Mouse (Mus musculus) embryonic facial prominence, embryonic 10.5 days (tissue): Measurements from ENCODE around the gene Siva1. TPM values are rescaled to one million over a fixed set of nuclear protein-coding genes. Genes with fewer than 3 reads are reported as not detected.
A peak's percentile ranks its signal among the peaks of the same experiment; 100 is the strongest.

Experiments
- DNase-seq: peaks from one replicate; pipeline ENCODE4 v3.0.0-alpha.2; 2017; ENCODE audit warnings: low spot score
- H3K27ac ChIP-seq: fragments of 300-500 bp; sonication (generic); replicated peaks from 2 replicates; pipeline ENCODE4 v1.5.1; 2016; ENCODE audit warnings: mild to moderate bottlenecking
- H3K27me3 ChIP-seq: fragments of 300-500 bp; sonication (generic); replicated peaks from 2 replicates; pipeline ENCODE4 v1.6.1; 2016; ENCODE audit warnings: low read depth, mild to moderate bottlenecking; ENCODE audit not compliant: poor library complexity, severe bottlenecking
- H3K36me3 ChIP-seq: fragments of 300-500 bp; sonication (generic); replicated peaks from 2 replicates; pipeline ENCODE4 v1.6.1; 2016; ENCODE audit warnings: mild to moderate bottlenecking, moderate library complexity
- H3K4me1 ChIP-seq: fragments of 300-500 bp; sonication (generic); 2 replicates; pipeline ENCODE4 v1.6.1; 2016
- H3K4me3 ChIP-seq: fragments of 300-500 bp; sonication (generic); 2 replicates; pipeline ENCODE4 v1.5.1; 2016; ENCODE audit warnings: mild to moderate bottlenecking, moderate library complexity
- H3K9me3 ChIP-seq: fragments of 300-500 bp; sonication (generic); 2 replicates; pipeline ENCODE4 v1.6.1; 2016; ENCODE audit warnings: mild to moderate bottlenecking
- WGBS: fragments of 180-500 bp; shearing (Covaris S2); methylation state at CpG from one replicate; pipeline ENCODE4 v1.1.7; 2016; 5-methylcytosine and 5-hydroxymethylcytosine counted together
- polyA plus RNA-seq: library from polyadenylated mRNA; unstranded; fragments of >200 nt; fragmentation: Nextera tagmentation; extraction: Ambion mirVana; gene quantifications from 2 replicates; pipeline ENCODE4 v1.2.1, GENCODE M21; 2016

Gene Siva1
- polyA plus RNA-seq, 1 experiment from 2014 or later = 332 TPM

DNA sequence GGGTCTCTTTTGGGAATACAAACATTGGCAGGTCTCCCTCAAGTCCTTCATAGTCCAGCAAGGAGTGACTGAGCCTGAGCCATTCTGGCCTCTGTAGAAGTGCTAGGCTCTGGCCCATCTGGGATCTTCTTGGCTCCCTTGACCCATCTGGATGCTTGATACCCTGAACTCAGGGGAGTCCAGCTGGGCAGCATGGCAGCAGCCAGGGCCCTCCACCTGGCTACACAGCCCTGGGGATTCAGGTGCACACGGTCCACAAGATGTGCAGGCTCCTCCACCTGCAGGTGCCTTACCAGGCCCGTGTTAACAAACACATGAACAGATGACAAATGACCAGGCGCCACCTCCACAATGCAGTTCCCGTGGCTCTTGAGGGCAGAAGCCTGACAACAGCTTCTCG is 20.2 kb downstream of the Siva1 start:
- no peaks in the 10 kb centered on the region for H3K9me3 ChIP-seq
- H3K4me1 ChIP-seq = peaks cover 73% of the 10 kb centered on the region
- H3K4me3 ChIP-seq = no peak overlapping the region
- 82% methylated on average over 5 of the region's 5 CpGs for WGBS
- H3K27me3 ChIP-seq = no peaks in the 10 kb centered on the region
- H3K36me3 ChIP-seq = peaks cover 100% of the 10 kb centered on the region
- peak overlapping the region; percentile 52; the same call in 1 of the 2 replicates for H3K27ac ChIP-seq
- no peak for DNase-seq

DNA sequence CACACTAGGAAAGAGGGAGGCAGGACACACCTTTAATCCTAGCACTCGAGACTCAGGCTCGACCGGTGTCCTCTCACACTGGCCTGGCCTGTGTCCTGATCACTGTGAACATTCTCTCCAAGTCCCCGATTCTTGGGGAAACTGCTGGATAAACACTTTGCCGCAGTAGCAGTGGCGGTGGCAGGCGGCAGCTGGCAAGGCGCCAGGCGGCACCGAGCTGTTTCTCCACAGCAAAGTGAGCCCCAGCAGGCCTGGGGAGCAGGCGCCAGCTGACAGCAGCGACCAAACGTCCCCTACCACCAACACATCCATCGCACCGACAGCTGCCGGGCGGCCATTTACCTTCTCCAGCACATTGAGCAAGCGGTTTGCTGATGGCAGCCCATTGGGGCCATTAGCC is 21.0 kb downstream of the Siva1 start:
- 88% methylated on average over 18 of the region's 18 CpGs for WGBS
- H3K4me1 ChIP-seq = peaks cover 78% of the 10 kb centered on the region
- no peak for DNase-seq
- H3K4me3 ChIP-seq = no peak overlapping the region
- peaks cover 100% of the 10 kb centered on the region for H3K36me3 ChIP-seq
- peak overlapping the region; percentile 52; the same call in 1 of the 2 replicates for H3K27ac ChIP-seq
- no peaks in the 10 kb centered on the region for H3K27me3 ChIP-seq
- H3K9me3 ChIP-seq = no peaks in the 10 kb centered on the region

DNA sequence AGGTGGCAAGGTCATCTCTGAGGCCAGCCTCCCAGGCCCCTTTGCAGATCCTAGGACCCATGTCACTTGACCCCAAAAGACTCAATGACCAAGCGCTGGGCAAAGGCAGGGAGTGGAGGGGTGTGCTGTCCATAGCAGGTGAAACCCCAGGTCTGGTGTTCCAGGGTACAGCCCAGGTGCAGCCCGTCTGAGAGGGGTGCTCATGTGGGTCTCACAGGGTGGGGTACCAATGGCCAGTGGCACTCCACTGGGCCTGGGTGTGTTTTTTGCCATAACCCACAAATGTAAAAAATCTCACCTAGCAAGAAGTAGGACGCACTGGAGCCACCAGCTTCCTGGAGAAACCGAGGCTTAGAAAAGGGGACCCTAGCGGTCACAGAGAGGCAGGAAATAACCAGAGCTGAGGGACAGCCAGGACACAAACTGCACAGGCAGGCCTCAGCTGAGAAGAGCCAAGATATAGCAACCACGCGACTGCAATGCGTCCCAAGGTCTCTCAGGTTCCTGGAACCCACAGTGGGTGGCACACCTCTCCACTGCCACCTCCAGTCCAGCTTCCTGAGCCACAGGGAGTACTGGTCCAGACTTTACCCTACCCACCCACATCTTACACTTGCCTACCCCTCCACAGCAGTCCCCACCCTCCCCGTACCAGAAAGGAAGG is 21.5 kb downstream of the Siva1 start:
- Histone ChIP-seq H3K9me3 (no peaks in the 10 kb centered on the region), H3K27ac (0 out of 2 replicates have a peak overlapping the region, but pooled peaks have one; percentile 52), H3K4me3 (no peak overlapping the region), H3K27me3 (no peaks in the 10 kb centered on the region), H3K36me3 (peaks cover 100% of the 10 kb centered on the region), H3K4me1 (peaks cover 78% of the 10 kb centered on the region)
- 91% methylated on average over 9 of the region's 9 CpGs for WGBS
- no peak for DNase-seq

DNA sequence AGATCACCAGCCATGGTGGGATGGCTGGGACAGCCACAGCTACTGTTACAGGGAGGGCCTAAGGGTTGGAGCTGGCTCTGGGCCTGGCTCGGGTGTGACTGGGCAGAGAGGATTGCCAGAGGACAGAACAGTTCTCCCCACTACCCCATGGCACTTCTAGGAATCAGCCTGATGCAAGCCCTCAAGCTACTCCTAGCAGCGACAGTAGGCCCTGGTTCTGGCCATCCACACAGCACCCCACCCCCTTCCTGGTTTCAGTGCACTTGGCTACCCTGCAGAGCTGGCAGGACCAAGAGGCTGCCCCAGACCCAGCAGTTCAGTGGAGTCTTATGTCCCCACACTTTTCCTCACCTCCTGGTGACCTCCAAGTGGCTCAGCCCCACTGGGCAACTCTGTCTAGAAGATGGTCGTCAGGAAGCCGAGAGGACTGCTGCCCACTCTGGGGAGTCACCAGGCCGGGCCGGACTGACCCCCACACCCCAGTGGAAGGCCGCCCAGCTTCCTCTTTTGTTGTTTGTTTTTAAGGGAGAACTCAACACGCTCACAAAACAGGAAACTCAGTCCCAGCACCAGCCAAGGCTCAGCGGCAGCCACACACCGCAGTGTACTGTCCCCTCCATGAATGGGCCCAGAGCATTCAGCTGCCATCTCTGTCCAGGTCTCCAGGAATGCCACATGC is 23.3 kb downstream of the Siva1 start:
- 86% methylated on average over 10 of the region's 10 CpGs for WGBS
- no peak overlapping the region for H3K27ac ChIP-seq
- H3K27me3 ChIP-seq = no peaks in the 10 kb centered on the region
- peaks cover 80% of the 10 kb centered on the region for H3K4me1 ChIP-seq
- no peaks in the 10 kb centered on the region for H3K9me3 ChIP-seq
- no peak for DNase-seq
- peaks cover 96% of the 10 kb centered on the region for H3K36me3 ChIP-seq
- no peak overlapping the region for H3K4me3 ChIP-seq

DNA sequence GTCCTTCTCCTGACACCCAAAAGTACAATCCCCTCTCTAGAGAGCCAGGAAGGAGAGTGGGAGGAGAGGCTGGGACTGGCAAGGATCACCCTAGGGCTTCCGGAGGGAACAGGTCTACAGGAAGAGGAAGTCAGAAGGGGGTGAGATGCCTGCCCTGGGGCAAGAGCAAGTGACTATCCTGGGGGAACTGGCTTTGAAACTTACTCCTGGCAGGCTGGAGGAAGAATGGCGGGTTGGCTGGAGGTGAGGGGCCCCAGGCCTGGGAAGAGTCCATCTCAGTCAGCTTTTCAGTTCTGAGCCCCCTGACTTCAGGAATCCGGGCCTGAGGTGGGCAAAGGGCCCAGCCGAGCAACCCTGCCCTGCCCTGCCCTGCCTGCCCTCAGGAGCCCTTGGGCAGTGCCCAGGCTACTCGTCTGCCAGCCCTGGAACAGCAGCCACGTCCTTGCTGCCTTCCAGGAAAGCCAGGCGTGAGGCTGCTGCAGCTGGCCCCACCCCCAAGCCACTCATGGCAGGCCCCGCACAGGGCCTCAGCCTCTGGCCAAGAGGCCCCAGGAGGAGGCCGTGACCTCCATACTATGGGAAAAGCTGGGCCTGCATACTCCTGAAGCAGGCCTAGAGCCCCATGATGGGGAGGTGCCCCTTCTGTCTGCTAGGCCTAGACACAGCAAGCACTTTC is 26.4 kb downstream of the Siva1 start:
- peak overlapping the region; percentile 75 for H3K27ac ChIP-seq
- peak overlapping the region; percentile 100 for H3K4me3 ChIP-seq
- H3K4me1 ChIP-seq = peaks cover 72% of the 10 kb centered on the region
- peak; percentile 30 for DNase-seq
- 53% methylated on average over 9 of the region's 9 CpGs for WGBS
- H3K27me3 ChIP-seq = no peaks in the 10 kb centered on the region
- no peaks in the 10 kb centered on the region for H3K9me3 ChIP-seq
- H3K36me3 ChIP-seq = peaks cover 65% of the 10 kb centered on the region

DNA sequence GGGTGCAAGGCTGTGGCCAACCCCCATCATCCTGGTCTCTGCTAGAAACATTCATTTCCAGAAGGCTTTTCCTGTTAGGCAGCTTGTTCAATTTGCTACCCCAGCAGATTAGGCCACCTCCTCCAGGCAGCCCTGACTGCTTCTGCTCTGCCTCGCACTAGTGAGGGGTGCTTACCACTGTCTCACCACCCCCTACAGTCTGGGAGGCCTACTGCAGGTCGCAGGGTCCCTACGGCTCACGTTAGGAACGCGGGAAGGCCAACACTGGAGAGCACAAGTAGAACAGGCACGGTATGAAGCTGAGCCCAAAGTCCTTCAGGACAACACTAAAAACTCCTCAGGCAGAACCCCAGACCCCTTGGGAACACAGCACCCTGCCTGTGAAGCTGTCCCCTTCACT is 27.4 kb downstream of the Siva1 start:
- Histone ChIP-seq H3K36me3 (peaks cover 54% of the 10 kb centered on the region), H3K4me1 (peaks cover 69% of the 10 kb centered on the region), H3K9me3 (no peaks in the 10 kb centered on the region), H3K27ac (peak overlapping the region; percentile 75), H3K27me3 (peaks cover 8% of the 10 kb centered on the region), H3K4me3 (peak overlapping the region; percentile 100)
- 81% methylated on average over 7 of the region's 7 CpGs for whole genome bisulfite sequencing
- DNase-seq = peak; percentile 30

DNA sequence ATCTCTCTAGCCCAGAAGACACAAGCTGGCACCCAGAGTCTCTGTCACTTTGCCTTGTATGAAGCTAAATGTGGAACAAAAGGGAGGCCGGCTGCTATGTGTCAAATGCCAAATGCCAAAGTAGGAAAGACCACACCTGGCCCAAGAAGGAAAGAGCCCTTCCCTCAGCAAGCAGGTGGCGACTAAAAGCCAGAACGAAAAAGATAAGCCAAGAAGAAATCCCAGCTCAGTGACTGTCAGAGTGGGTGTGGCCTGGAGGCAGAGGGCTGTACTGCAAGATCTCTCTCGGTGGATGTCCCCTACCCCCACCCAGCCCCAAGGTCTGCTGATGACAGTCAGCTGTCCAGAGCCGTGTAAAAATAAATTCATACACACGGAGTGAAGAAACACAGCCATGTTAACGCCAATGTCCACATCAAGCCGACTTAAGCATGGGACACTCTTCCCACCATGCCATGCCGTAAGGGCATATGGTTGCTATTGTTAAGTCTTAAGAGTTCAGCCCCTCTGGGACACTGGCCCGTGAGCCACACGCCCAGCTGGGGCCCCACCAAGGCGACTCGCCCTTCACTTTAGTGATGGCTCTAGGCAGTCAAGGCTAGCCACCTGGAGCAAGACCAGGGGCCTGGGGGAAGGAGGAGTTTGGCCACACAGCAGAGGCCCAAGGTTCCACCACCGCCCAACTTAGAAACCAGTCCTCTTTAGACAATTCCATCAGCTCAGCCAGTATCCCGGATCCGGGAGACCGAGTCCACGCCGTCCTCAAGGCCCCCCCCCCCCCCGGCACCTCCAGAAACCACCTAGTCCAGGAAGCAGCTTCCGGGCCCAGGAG is 28.5 kb downstream of the Siva1 start:
- 8% methylated on average over 21 of the region's 21 CpGs for WGBS
- H3K4me1 ChIP-seq = peaks cover 71% of the 10 kb centered on the region
- peaks cover 18% of the 10 kb centered on the region for H3K27me3 ChIP-seq
- peaks cover 44% of the 10 kb centered on the region for H3K36me3 ChIP-seq
- H3K27ac ChIP-seq = peak overlapping the region; percentile 99
- DNase-seq = peak; percentile 63
- H3K4me3 ChIP-seq = peak overlapping the region; percentile 100
- no peaks in the 10 kb centered on the region for H3K9me3 ChIP-seq

DNA sequence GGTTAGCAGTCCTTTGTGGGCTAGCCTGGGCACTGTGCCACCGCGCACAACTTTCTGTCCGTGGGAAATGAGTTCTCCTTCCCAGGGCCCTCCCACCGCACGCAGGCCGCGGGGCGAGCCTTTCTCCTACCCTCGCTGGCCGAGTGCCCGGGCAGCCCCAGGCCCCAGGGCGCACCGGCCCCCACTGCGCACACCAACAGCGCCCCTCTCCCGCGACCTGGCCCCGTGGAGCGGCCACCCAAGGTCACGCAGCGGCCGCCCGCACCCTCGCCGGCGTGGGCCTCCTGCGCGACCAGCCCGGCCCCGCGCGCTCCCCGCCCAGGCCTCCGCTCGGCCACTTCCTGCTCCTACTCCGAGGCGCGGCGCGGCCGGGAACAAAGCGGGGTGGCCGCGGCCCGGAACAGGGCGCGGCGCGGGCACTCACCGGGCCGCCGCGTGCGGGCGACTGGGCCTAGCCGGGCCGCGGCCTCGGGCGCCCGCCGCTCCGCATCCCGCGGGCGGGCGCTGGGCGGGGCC is 29.2 kb downstream of the Siva1 start:
- no peaks in the 10 kb centered on the region for H3K9me3 ChIP-seq
- H3K4me3 ChIP-seq = peak overlapping the region; percentile 100
- H3K4me1 ChIP-seq = peaks cover 74% of the 10 kb centered on the region
- H3K27me3 ChIP-seq = peaks cover 25% of the 10 kb centered on the region
- H3K27ac ChIP-seq = peak overlapping the region; percentile 99
- WGBS = 6% methylated on average over 68 of the region's 68 CpGs
- peaks cover 37% of the 10 kb centered on the region for H3K36me3 ChIP-seq
- DNase-seq = peak; percentile 63

DNA sequence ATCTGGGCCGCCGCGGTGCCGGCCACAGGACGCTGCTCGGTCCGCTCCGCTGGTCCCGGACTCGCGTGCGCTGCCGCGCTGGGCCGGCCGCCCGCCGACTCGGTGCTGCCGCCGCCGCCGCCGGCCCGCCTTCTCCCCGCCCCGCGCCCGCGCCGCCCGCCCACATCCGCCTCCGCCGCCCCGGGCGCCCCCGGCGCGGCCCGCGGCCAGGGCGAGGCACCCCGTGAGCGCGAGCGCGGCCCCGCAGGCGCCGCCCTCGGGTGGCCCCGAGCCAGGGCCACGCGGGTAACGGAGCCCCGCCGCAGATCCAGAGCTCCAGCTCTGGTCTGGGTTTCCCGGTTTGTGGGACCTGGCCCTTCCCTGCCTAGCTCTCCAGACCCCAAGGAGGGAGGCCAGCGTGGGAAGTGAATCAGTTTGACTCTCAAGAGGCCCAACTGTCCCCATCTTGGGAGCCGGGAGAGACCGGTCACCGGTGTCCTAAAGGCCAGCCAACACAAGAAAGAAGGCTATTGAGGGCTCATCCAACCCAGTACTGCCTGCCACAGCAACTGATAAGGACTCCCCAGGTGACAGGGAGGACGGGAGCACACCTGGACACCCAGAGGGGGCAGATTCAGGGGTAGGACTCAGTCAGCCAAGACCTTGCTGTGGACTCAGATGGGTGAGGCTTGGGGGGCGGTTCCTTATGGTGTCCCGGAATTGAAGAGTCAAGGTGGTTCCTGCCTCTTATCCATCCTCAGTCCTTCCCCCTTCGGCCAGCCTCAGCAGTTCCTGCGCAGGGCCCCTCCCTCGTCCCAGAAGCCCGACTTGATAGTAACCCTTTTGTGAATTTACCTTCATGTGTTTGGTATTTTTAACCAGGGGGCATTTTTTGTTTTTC is 29.9 kb downstream of the Siva1 start, which contains the start of gene Akt1:
Akt1 (minus strand) TSS at position 753 of the 880 bp plus-strand sequence.
- peak; percentile 72 for DNase-seq
- WGBS = 12% methylated on average over 70 of the region's 70 CpGs
- H3K27ac ChIP-seq = peak within 1 kb of the TSS; percentile 99
- H3K4me1 ChIP-seq = peaks cover 74% of the 10 kb centered on the region
- no peaks in the 10 kb centered on the region for H3K9me3 ChIP-seq
- peak within 1 kb of the TSS; percentile 100 for H3K4me3 ChIP-seq
- H3K36me3 ChIP-seq = peaks cover 30% of the 10 kb centered on the region
- peaks cover 33% of the 10 kb centered on the region for H3K27me3 ChIP-seq

DNA sequence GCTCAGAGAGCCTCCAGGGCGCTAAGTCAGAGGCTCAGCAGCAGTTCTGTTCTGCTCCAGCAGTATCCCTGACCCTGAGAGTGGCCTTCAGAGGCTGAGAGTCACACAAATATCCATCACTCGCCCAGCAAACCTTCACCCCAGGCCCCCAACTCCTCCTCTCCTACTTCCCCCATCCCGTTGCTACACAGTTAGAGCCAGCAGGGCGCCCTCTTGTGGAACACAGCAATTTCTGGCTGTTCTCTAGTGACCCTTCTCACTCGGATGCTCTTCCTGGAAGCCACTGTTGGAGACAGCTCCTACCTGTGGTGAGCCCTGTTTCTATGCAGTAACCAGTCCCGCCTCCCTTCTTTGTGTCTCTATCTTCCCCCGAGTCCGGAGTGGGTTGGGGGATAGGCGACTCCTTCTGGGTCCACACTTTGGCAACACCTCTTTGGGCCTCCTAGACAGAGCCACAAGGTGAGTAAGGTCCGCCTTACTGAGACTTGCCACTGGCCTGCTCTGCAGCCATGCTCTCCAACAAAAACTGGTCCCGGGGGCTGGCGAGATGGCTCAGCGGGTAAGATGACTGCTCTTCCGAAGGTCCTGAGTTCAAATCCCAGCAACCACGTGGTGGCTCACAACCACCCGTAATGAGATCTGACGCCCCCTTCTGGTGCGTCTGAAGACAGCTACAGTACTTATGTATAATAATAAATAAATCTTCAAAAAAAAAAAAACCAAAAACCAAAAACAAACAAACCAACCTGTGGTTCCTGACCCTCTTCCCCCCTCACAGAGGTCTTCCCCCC is 31.0 kb downstream of the Siva1 start:
- peaks cover 19% of the 10 kb centered on the region for H3K36me3 ChIP-seq
- 16% methylated on average over 18 of the region's 18 CpGs for WGBS
- peaks cover 43% of the 10 kb centered on the region for H3K27me3 ChIP-seq
- no peaks in the 10 kb centered on the region for H3K9me3 ChIP-seq
- H3K27ac ChIP-seq = peak overlapping the region; percentile 99
- DNase-seq = peak; percentile 88
- H3K4me3 ChIP-seq = peak overlapping the region; percentile 100
- peaks cover 69% of the 10 kb centered on the region for H3K4me1 ChIP-seq
